Mouse (Mus musculus): ENCODE results near the gene 2310007B03Rik. TPM values are rescaled to one million over a fixed set of nuclear protein-coding genes. Genes with fewer than 3 reads are reported as not detected.

The 2310007B03Rik gene
- polyA plus RNA-seq, 1 experiment from 2014 or later: 27.6 TPM

- Histone ChIP-seq H3K36me3 (no peaks in the 10 kb centered on the region), H3K4me1 (peaks cover 41% of the 10 kb centered on the region), H3K4me2 (peak overlapping the region; percentile 85), H3K27me3 (no peaks in the 10 kb centered on the region), H3K9me3 (no peaks in the 10 kb centered on the region), H3K9ac (no peak overlapping the region), H3K27ac (peak overlapping the region; percentile 83), H3K4me3 (no peak overlapping the region)
- ATAC-seq (ENCODE audit: insufficient number of reproducible peaks, low FRiP score, low TSS enrichment, low read depth): no peak
- 19% methylated on average over 6 of the region's 6 CpGs for WGBS
These were observed 15.1 kb upstream of the 2310007B03Rik start for GRCm38 (mm10) chr1:93175849-93176248.

GRCm38 (mm10) chr1:93174399-93174798 is 13.7 kb upstream of the 2310007B03Rik start:
- no peaks in the 10 kb centered on the region for H3K36me3 ChIP-seq
- H3K4me1 ChIP-seq: peaks cover 41% of the 10 kb centered on the region
- H3K4me3 ChIP-seq: no peak overlapping the region
- no peaks in the 10 kb centered on the region for H3K9me3 ChIP-seq
- H3K9ac ChIP-seq: no peak overlapping the region
- no peaks in the 10 kb centered on the region for H3K27me3 ChIP-seq
- no peak overlapping the region for H3K4me2 ChIP-seq
- H3K27ac ChIP-seq: no peak overlapping the region
- under 1% methylated on average over 4 of the region's 4 CpGs for WGBS
- ATAC-seq (ENCODE audit: insufficient number of reproducible peaks, low FRiP score, low TSS enrichment, low read depth): peak; percentile 37; the same call in 1 of the 2 replicates

- no peak overlapping the region for H3K4me2 ChIP-seq
- no peak overlapping the region for H3K27ac ChIP-seq
- H3K4me3 ChIP-seq: no peak overlapping the region
- no peaks in the 10 kb centered on the region for H3K36me3 ChIP-seq
- peaks cover 41% of the 10 kb centered on the region for H3K4me1 ChIP-seq
- no peaks in the 10 kb centered on the region for H3K27me3 ChIP-seq
- no peak overlapping the region for H3K9ac ChIP-seq
- 69% methylated on average over 4 of the region's 4 CpGs for WGBS
- ATAC-seq (ENCODE audit: insufficient number of reproducible peaks, low FRiP score, low TSS enrichment, low read depth): no peak
- no peaks in the 10 kb centered on the region for H3K9me3 ChIP-seq
These were observed 12.9 kb upstream of the 2310007B03Rik start for GRCm38 (mm10) chr1:93173665-93174064.

- no peaks in the 10 kb centered on the region for H3K4me1 ChIP-seq
- H3K36me3 ChIP-seq: no peaks in the 10 kb centered on the region
- no peaks in the 10 kb centered on the region for H3K9me3 ChIP-seq
- H3K9ac ChIP-seq: no peak within 1 kb of the TSS
- ATAC-seq (ENCODE audit: insufficient number of reproducible peaks, low FRiP score, low TSS enrichment, low read depth): no peak
- H3K27me3 ChIP-seq: no peaks in the 10 kb centered on the region
- H3K4me3 ChIP-seq: no peak within 1 kb of the TSS
- H3K4me2 ChIP-seq: no peak within 1 kb of the TSS
- 51% methylated on average over 10 of the region's 10 CpGs for WGBS
- H3K27ac ChIP-seq: no peak within 1 kb of the TSS
These were observed 7.6 kb upstream of the 2310007B03Rik start, which contains the start of gene Crocc2 for GRCm38 (mm10) chr1:93168295-93168775. Crocc2 (plus strand) TSS chr1:93168725.

GRCm38 (mm10) chr1:93166346-93167079 is 5.8 kb upstream of the 2310007B03Rik start:
- Histone ChIP-seq H3K9ac (no peak overlapping the region), H3K27ac (no peak overlapping the region), H3K4me3 (no peak overlapping the region), H3K9me3 (no peaks in the 10 kb centered on the region), H3K36me3 (no peaks in the 10 kb centered on the region), H3K4me1 (no peaks in the 10 kb centered on the region), H3K4me2 (no peak overlapping the region), H3K27me3 (no peaks in the 10 kb centered on the region)
- 80% methylated on average over 11 of the region's 11 CpGs for WGBS
- no peak for ATAC-seq (ENCODE audit: insufficient number of reproducible peaks, low FRiP score, low TSS enrichment, low read depth)

GRCm38 (mm10) chr1:93165447-93165846 is 4.7 kb upstream of the 2310007B03Rik start:
- no peak for ATAC-seq (ENCODE audit: insufficient number of reproducible peaks, low FRiP score, low TSS enrichment, low read depth)
- WGBS: 71% methylated on average over 9 of the region's 9 CpGs
- H3K4me3 ChIP-seq: no peak overlapping the region

GRCm38 (mm10) chr1:93162588-93162987 is 1.8 kb upstream of the 2310007B03Rik start:
- no peaks in the 10 kb centered on the region for H3K9me3 ChIP-seq
- 70% methylated on average over 7 of the region's 7 CpGs for WGBS
- H3K27me3 ChIP-seq: no peaks in the 10 kb centered on the region
- H3K4me2 ChIP-seq: no peak overlapping the region
- 0 out of 2 replicates have a peak, but pooled peaks cover 3% of the 10 kb centered on the region for H3K4me1 ChIP-seq
- H3K4me3 ChIP-seq: no peak overlapping the region
- no peak overlapping the region for H3K27ac ChIP-seq
- no peak for ATAC-seq (ENCODE audit: insufficient number of reproducible peaks, low FRiP score, low TSS enrichment, low read depth)
- no peaks in the 10 kb centered on the region for H3K36me3 ChIP-seq
- no peak overlapping the region for H3K9ac ChIP-seq

More at GRCm38 (mm10) chr1:93165447-93165846, 4.7 kb upstream of the 2310007B03Rik start:
- Histone ChIP-seq H3K9ac (no peak overlapping the region), H3K27me3 (no peaks in the 10 kb centered on the region), H3K36me3 (no peaks in the 10 kb centered on the region), H3K4me2 (no peak overlapping the region), H3K4me1 (no peaks in the 10 kb centered on the region), H3K27ac (no peak overlapping the region), H3K9me3 (no peaks in the 10 kb centered on the region)

- H3K4me1 ChIP-seq: 0 out of 2 replicates have a peak, but pooled peaks cover 3% of the 10 kb centered on the region
- no peak for ATAC-seq (ENCODE audit: insufficient number of reproducible peaks, low FRiP score, low TSS enrichment, low read depth)
- no peak overlapping the region for H3K4me3 ChIP-seq
- H3K27ac ChIP-seq: no peak overlapping the region
- H3K4me2 ChIP-seq: no peak overlapping the region
- WGBS: 80% methylated on average over 10 of the region's 10 CpGs
- no peaks in the 10 kb centered on the region for H3K9me3 ChIP-seq
- H3K36me3 ChIP-seq: no peaks in the 10 kb centered on the region
- no peaks in the 10 kb centered on the region for H3K27me3 ChIP-seq
- no peak overlapping the region for H3K9ac ChIP-seq
These were observed 1.2 kb upstream of the 2310007B03Rik start for GRCm38 (mm10) chr1:93161921-93162320.

GRCm38 (mm10) chr1:93161350-93161749 is 602 bp upstream of the 2310007B03Rik start:
- Histone ChIP-seq H3K4me2 (no peak overlapping the region), H3K4me1 (0 out of 2 replicates have a peak, but pooled peaks cover 3% of the 10 kb centered on the region), H3K4me3 (no peak overlapping the region), H3K9me3 (no peaks in the 10 kb centered on the region), H3K9ac (no peak overlapping the region), H3K27me3 (no peaks in the 10 kb centered on the region), H3K27ac (no peak overlapping the region), H3K36me3 (no peaks in the 10 kb centered on the region)
- no peak for ATAC-seq (ENCODE audit: insufficient number of reproducible peaks, low FRiP score, low TSS enrichment, low read depth)
- WGBS: 76% methylated on average over 8 of the region's 8 CpGs

GRCm38 (mm10) chr1:93159566-93160500 is 915 bp downstream of the 2310007B03Rik start:
- 72% methylated on average over 21 of the region's 21 CpGs for WGBS
- Histone ChIP-seq H3K27me3 (no peaks in the 10 kb centered on the region), H3K4me2 (no peak overlapping the region), H3K36me3 (no peaks in the 10 kb centered on the region), H3K9me3 (no peaks in the 10 kb centered on the region), H3K27ac (peak overlapping the region; percentile 47), H3K9ac (no peak overlapping the region), H3K4me1 (0 out of 2 replicates have a peak, but pooled peaks cover 3% of the 10 kb centered on the region), H3K4me3 (no peak overlapping the region)
- no peak for ATAC-seq (ENCODE audit: insufficient number of reproducible peaks, low FRiP score, low TSS enrichment, low read depth)

- Histone ChIP-seq H3K4me3 (no peak overlapping the region), H3K36me3 (no peaks in the 10 kb centered on the region), H3K27ac (no peak overlapping the region), H3K9me3 (no peaks in the 10 kb centered on the region), H3K9ac (no peak overlapping the region), H3K27me3 (no peaks in the 10 kb centered on the region), H3K4me1 (0 out of 2 replicates have a peak, but pooled peaks cover 3% of the 10 kb centered on the region), H3K4me2 (no peak overlapping the region)
- ATAC-seq (ENCODE audit: insufficient number of reproducible peaks, low FRiP score, low TSS enrichment, low read depth): no peak
- WGBS: 65% methylated on average over 8 of the region's 8 CpGs
These were observed 1.8 kb downstream of the 2310007B03Rik start for GRCm38 (mm10) chr1:93158916-93159315.

Measured in limb, embryonic 15.5 days (tissue).